Comparison of ENCODE assay signal across 14 mouse cellular contexts in genomic region chr7:79310191-79310555, GRCm38 (mm10). TPM values are rescaled to one million over a fixed set of nuclear protein-coding genes. Genes with fewer than 3 reads are reported as not detected.
DNase-seq lines count a peak whose midpoint lies in the region; ATAC-seq and TF ChIP-seq lines count a peak whose summit lies in the region.
"Had no signal": no experiment of that assay in that cellular context is flagged by ENCODE, and none has a peak within 500 bp of the region (broad histone marks: within the 10 kb centered on the region; RNA-seq: fewer than 3 reads in every experiment).

No protein-coding gene starts in this region.

- H3K36me3 ChIP-seq in lung, embryonic 14.5 days (ENCODE audit: insufficient read depth), result no peaks in the 10 kb centered on the region
- 0 out of 2 replicates have a peak, but pooled peaks cover 4% of the 10 kb centered on the region for H3K36me3 ChIP-seq in hindbrain, embryonic 12.5 days
- H3K36me3 ChIP-seq in liver, embryonic 16.5 days (ENCODE audit: control insufficient read depth, insufficient read depth), result no peaks in the 10 kb centered on the region
- no peaks in the 10 kb centered on the region for H3K36me3 ChIP-seq in stomach, postnatal 0 days (ENCODE audit: control insufficient read depth, insufficient read depth, low read length)
- H3K36me3 ChIP-seq: embryonic facial prominence, embryonic 12.5 days; heart, embryonic 10.5 days; lung, embryonic 15.5 days had no signal

- ATAC-seq in lung, embryonic 14.5 days (ENCODE audit: insufficient read depth), result no peak
- ATAC-seq in hindbrain, embryonic 12.5 days (ENCODE audit: low FRiP score), result no peak
- ATAC-seq in liver, embryonic 16.5 days (ENCODE audit: low read depth), result peak; percentile 62
- ATAC-seq in stomach, postnatal 0 days (ENCODE audit: low FRiP score, low TSS enrichment), result 0 out of 2 replicates have a peak, but pooled peaks have one; percentile 27
- ATAC-seq in CD4-positive, CD25-positive, alpha-beta regulatory T cell, adult 4 months, result no peak

- H3K9me3 ChIP-seq in lung, embryonic 14.5 days (ENCODE audit: low read depth, low read length), result no peaks in the 10 kb centered on the region
- H3K9me3 ChIP-seq in hindbrain, embryonic 12.5 days (replicated peaks), result no peaks in the 10 kb centered on the region
- no peaks in the 10 kb centered on the region for H3K9me3 ChIP-seq in liver, embryonic 16.5 days (replicated peaks; ENCODE audit: control insufficient read depth, low read length)
- no peaks in the 10 kb centered on the region for H3K9me3 ChIP-seq in stomach, postnatal 0 days (ENCODE audit: control insufficient read depth, low read length)
- H3K9me3 ChIP-seq: embryonic facial prominence, embryonic 12.5 days; heart, embryonic 10.5 days; lung, embryonic 15.5 days had no signal

- DNase-seq in lung, embryonic 14.5 days, result no peak
- DNase-seq in lung, adult 2 months, result no peak
- DNase-seq in stomach, postnatal 0 days (ENCODE audit: low spot score), result no peak
- DNase-seq in thymus, postnatal 0 days (ENCODE audit: low spot score), result no peak
- DNase-seq: adrenal gland, postnatal 25 days; cerebellum, adult 8-10 months; heart, postnatal 4 days; kidney, postnatal 10 days had no signal

- no peak overlapping the region for H3K27ac ChIP-seq in lung, embryonic 14.5 days (ENCODE audit: low read depth)
- peak overlapping the region; percentile 69; the same call in 1 of the 2 replicates for H3K27ac ChIP-seq in hindbrain, embryonic 12.5 days
- H3K27ac ChIP-seq in liver, embryonic 16.5 days (ENCODE audit: low read length), result peak overlapping the region; percentile 62
- H3K27ac ChIP-seq in stomach, postnatal 0 days (replicated peaks), result peak overlapping the region; percentile 75

- H3K9ac ChIP-seq in lung, embryonic 14.5 days, result no peak overlapping the region
- H3K9ac ChIP-seq in hindbrain, embryonic 12.5 days, result no peak overlapping the region
- no peak overlapping the region for H3K9ac ChIP-seq in liver, embryonic 16.5 days (ENCODE audit: low read depth, low read length)
- no peak overlapping the region for H3K9ac ChIP-seq in stomach, postnatal 0 days (ENCODE audit: low read length)

- peaks cover 26% of the 10 kb centered on the region for H3K4me1 ChIP-seq in lung, embryonic 14.5 days (ENCODE audit: insufficient read depth)
- peaks cover 45% of the 10 kb centered on the region for H3K4me1 ChIP-seq in lung, adult 2 months (ENCODE audit: control insufficient read depth, insufficient read depth, low read length)
- H3K4me1 ChIP-seq in hindbrain, embryonic 12.5 days, result peaks cover 54% of the 10 kb centered on the region
- peaks cover 53% of the 10 kb centered on the region for H3K4me1 ChIP-seq in liver, embryonic 16.5 days (ENCODE audit: control insufficient read depth, low read depth, low read length)
- H3K4me1 ChIP-seq in stomach, postnatal 0 days (replicated peaks; ENCODE audit: control insufficient read depth, insufficient read depth), result peaks cover 12% of the 10 kb centered on the region

- 0 out of 2 replicates have a peak overlapping the region, but pooled peaks have one; percentile 1 for H3K4me2 ChIP-seq in lung, embryonic 14.5 days
- no peak overlapping the region for H3K4me2 ChIP-seq in hindbrain, embryonic 12.5 days (replicated peaks)
- no peak overlapping the region for H3K4me2 ChIP-seq in liver, embryonic 16.5 days (ENCODE audit: low read depth, low read length)
- H3K4me2 ChIP-seq in stomach, postnatal 0 days (replicated peaks; ENCODE audit: low read depth), result no peak overlapping the region
- H3K4me2 ChIP-seq: embryonic facial prominence, embryonic 12.5 days; lung, embryonic 15.5 days had no signal

- no peak overlapping the region for H3K4me3 ChIP-seq in lung, embryonic 14.5 days (ENCODE audit: low read depth, low read length)
- no peak overlapping the region for H3K4me3 ChIP-seq in lung, adult 2 months (replicated peaks; ENCODE audit: extremely low read depth, low read depth, low read length)
- H3K4me3 ChIP-seq in hindbrain, embryonic 12.5 days, result no peak overlapping the region
- H3K4me3 ChIP-seq in liver, embryonic 16.5 days (ENCODE audit: low read depth, low read length), result no peak overlapping the region
- no peak overlapping the region for H3K4me3 ChIP-seq in stomach, postnatal 0 days (ENCODE audit: low read depth, low read length)
- H3K4me3 ChIP-seq: embryonic facial prominence, embryonic 12.5 days; heart, embryonic 10.5 days; lung, embryonic 15.5 days had no signal

- no peak for TF ChIP-seq EP300 in stomach, postnatal 0 days (optimal IDR thresholded peaks at IDR 0.05)

- no peak for TF ChIP-seq POLR2A in lung, adult 2 months (IDR thresholded peaks at IDR 0.05; ENCODE audit: borderline replicate concordance, extremely low read depth, low read depth, low read length)

- H3K27me3 ChIP-seq in lung, embryonic 14.5 days (ENCODE audit: insufficient read depth, low read length), result no peaks in the 10 kb centered on the region
- H3K27me3 ChIP-seq in hindbrain, embryonic 12.5 days, result no peaks in the 10 kb centered on the region
- no peaks in the 10 kb centered on the region for H3K27me3 ChIP-seq in liver, embryonic 16.5 days (ENCODE audit: control insufficient read depth, insufficient read depth, low read depth, low read length)
- no peaks in the 10 kb centered on the region for H3K27me3 ChIP-seq in stomach, postnatal 0 days (ENCODE audit: control insufficient read depth, insufficient read depth, low read length)
- H3K27me3 ChIP-seq: embryonic facial prominence, embryonic 12.5 days; lung, embryonic 15.5 days had no signal

- TF ChIP-seq CTCF in lung, embryonic 14.5 days (IDR thresholded peaks at IDR 0.05; ENCODE audit: low read depth), result no peak
- TF ChIP-seq CTCF in lung, adult 2 months (IDR thresholded peaks at IDR 0.05; ENCODE audit: insufficient read depth, low read length), result no peak
- TF ChIP-seq CTCF in stomach, postnatal 0 days (IDR thresholded peaks at IDR 0.05; ENCODE audit: low read depth), result no peak

- 34% methylated on average over 1 of the region's 1 CpGs for WGBS in lung, embryonic 14.5 days
- WGBS in lung, adult 2 months, result 30% methylated on average over 1 of the region's 1 CpGs
- 47% methylated on average over 1 of the region's 1 CpGs for WGBS in hindbrain, embryonic 12.5 days
- 76% methylated on average over 1 of the region's 1 CpGs for WGBS in liver, embryonic 16.5 days (ENCODE audit: insufficient replicate concordance)
- WGBS in stomach, postnatal 0 days, result 29% methylated on average over 1 of the region's 1 CpGs

RNA-seq across cellular contexts. Expression of gene Abhd2, which starts 37.2 kb away (rescaled TPM):
- 21.5 TPM in 2 replicates for polyA plus RNA-seq in lung, embryonic 14.5 days (2014; fragmentation: Nextera tagmentation; extraction: Ambion mirVana)
- polyA plus RNA-seq in lung, adult 2 months (2012; rRNA removed), result 53.1 and 64.0 TPM in 2 replicates
- polyA plus RNA-seq in hindbrain, embryonic 12.5 days (2016; fragmentation: Nextera tagmentation; extraction: Ambion mirVana), result 14.3 and 17.7 TPM in 2 replicates
- polyA plus RNA-seq in liver, embryonic 16.5 days (2015; fragmentation: Nextera tagmentation; extraction: Ambion mirVana), result 13.1 and 14.4 TPM in 2 replicates
- 24.6 and 27.5 TPM in 2 replicates for polyA plus RNA-seq in stomach, postnatal 0 days (2015; fragmentation: Nextera tagmentation; extraction: Ambion mirVana)
- 14.8 and 15.9 TPM in 2 replicates for polyA plus RNA-seq in thymus, postnatal 0 days (2015; fragmentation: Nextera tagmentation; extraction: Ambion mirVana)
- polyA plus RNA-seq in CD4-positive, CD25-positive, alpha-beta regulatory T cell, adult 4 months (2017; shearing (Covaris generic)), result 10 to 100 TPM; 14.8 to 25.8 TPM

Comparison
In these comparisons a context has a peak if more than half of its experiments do, and no peak if none do; other contexts are left out.
1. ATAC-seq: peak in liver, embryonic 16.5 days (single experiment) and stomach, postnatal 0 days (single experiment); none in lung, embryonic 14.5 days (single experiment), hindbrain, embryonic 12.5 days (single experiment) and CD4-positive, CD25-positive, alpha-beta regulatory T cell, adult 4 months (single experiment).